Mouse (Mus musculus): ENCODE measurements around the gene Gm21985. TPM values are rescaled to one million over a fixed set of nuclear protein-coding genes. Genes with fewer than 3 reads are reported as not detected.
A peak's percentile ranks its signal among the peaks of the same experiment; 100 is the strongest.

Gm21985 gene
- polyA plus RNA-seq, 3 experiments from 2014 or later, result not detected

DNA sequence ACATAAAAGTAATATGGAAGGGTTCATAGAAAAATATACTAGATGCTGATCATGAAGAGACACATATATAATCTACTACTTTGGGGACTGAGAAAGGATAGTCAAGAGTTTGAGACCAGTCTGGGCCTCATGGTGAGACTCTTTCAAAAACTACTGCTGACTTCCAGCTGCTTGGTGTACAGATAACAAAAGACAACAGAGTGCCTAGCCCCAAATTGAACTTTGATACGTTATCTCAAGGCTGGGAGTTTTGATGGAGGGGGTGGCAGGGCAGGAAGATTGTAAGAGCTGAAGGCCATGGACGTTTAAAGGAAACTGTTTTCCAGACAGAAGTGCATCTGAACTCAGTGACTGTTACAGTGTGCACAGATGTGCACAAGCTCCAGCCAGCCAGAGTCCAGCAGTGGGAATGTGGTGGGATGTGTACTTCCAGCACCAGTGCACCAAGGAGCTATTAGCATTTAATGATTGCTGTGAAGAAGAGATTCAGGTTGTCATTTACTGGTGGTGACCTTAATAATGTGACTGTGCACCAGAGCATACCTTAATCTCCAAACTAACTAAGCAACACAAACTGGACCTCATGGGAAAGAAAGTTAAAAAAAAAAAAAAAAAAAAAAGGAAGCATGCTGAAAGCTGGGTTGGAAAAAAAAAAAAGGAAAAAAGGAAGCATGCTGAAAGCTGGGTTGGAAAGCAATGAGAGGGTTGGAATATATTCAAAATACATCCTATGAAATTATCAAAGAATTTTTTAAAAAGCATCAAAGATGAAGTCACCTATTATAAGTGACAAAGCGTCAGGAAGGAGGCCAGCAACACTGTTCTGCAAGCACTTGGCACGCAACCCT lies 66.2 kb downstream of the Gm21985 start:
- no peak for ATAC-seq

GRCm38 (mm10) chr2:112337211-112337610 lies 71.1 kb downstream of the Gm21985 start:
- no peak for ATAC-seq

GRCm38 (mm10) chr2:112339736-112340135 lies 73.6 kb downstream of the Gm21985 start:
- ATAC-seq, result peak; percentile 54

DNA sequence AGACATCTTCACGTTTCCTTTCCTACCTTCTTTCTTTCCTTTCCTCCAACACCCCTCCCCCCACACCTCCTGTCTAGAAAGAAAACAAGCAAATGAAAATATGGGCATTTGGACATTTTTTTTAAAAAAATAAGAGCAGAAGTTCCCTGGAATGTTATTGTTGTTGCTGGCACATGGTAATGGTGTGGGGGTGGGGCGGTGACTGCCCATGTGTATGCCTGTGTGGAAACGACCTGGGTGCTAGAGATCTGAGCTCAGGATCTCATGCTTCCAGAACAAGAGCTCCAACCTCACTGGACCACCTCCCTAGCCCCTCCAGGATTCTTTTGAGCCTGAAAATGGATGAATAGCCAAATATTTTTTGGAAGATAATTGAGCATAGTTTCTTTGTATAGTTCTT lies 75.0 kb downstream of the Gm21985 start:
- no peak for ATAC-seq

DNA sequence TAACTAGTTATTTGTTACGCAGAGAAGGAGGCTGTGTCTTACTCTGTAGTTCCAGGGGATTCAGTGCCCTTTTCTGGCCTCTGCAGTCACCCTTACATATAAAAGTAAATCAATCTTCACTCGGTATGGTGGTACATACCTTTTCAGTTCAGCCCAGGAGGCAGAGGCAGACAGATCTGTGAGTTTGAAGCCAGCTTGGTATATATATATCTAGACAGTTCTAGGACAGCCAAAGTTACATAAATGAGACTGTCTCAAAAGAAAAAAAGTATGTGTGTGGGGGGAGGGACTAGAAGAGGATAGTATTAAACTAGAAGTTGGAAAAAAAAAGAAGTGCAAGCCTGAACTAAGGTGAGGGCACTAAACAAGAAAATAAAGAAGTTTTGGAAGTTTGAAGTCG lies 82.1 kb downstream of the Gm21985 start:
- ATAC-seq, result no peak

DNA sequence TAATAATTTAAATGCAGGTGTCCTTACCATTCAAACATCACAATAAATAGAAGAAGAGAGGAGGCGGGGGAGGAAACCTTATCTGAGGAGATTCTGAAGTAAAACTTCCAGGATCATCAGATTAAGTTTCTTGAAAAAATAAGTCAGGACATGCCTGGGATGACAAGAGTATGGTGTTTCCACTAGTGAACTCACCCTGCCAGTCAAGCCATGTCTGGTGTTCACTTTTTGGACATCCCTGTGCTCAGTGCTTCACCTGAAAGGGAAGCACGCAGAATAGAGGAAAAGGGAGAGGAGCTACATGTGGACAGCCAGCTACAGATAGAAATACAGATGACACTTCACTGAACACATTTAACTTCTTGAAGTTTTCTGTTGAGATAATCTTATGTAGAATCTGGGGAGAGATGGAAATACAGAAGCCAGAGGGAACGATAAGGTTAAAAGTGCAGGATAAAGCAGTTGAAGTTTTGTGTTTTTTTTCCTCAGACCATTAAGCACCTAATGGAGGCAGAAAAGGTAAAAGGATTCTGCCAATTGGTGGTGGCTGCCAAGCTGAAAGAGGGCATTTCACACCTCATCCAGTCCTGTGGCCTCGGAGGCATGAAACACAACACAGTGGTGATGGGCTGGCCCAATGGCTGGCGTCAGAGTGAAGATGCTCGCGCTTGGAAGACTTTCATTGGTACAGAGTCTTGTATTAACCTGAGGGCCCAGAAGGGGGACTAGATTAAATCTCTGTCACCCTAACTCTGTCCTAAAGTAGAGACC lies 87.8 kb downstream of the Gm21985 start:
- ATAC-seq, result no peak

DNA sequence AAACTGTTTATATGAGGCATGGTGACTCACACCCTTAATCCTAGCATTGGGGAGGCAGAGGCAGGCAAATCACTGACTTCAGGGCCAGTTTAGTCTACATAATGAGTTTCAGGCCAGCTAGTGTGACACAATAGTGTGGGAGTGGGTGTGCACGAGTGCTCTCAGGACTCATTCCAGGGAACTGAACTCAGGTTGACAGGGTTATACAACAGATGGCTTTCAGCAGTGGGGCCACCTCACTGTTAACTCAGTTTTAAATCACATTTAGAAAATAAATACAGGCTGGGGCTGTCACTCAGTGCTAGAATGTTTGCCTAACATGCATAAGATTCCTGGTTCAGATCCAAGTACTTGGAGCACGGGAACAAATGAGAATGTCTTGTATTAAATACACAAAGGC lies 93.5 kb downstream of the Gm21985 start:
- no peak for ATAC-seq

DNA sequence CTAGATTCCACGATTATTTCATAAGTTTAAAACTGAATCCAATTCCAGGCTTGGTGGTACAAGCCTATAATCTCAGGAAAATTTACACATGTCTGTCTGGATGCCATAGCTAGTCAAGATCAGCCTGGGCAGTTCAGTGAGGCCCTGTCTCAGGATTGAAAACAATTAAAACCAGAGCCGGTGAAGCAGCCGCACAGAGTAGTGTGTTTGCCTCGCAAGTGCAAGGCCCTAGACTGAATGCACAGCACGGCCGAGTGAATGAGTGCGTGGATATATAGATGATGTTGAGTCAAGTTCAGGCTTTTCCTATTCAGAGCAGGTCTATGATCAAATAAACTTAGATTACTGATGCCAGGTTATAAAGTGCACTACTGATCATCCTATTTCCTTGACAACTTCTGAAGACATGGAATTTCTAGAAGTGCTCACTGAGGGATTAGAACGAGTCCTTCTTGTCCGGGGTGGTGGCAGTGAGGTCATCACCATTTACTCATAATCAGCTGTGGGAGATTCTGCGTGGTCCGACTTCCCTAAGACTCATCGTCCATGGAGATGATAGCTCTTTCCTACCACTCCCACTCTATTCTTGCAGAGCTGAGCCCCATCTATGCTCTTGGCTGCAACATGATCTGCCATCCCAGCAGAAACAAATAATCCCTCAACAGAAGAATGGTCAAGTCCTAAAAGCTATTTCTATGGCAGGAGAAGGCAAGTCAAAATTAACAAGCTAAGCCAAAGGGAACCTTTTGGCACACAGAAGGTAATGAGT lies 94.1 kb downstream of the Gm21985 start:
- ATAC-seq, result no peak

GRCm38 (mm10) chr2:112360781-112361169 lies 94.7 kb downstream of the Gm21985 start:
- ATAC-seq, result no peak

DNA sequence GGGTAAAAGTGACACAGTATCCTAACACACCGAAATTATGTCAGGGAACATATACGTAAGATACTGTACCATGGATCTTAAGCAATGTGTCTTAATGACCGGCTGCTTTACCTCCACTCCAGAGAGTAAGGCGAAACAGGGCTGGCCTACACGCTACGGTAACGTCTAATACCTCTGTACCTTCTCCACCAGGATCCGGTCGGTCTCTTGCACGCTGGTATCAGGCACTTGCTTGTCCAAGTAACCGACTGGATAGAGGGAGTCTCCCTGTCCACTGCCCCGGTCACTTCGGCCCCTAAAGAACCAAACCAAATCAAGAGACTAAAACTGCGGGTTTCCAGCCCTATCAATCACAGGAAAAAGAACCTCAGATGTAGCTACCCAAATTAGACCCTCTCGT lies 101.1 kb downstream of the Gm21985 start:
- peak; percentile 19 for ATAC-seq

DNA sequence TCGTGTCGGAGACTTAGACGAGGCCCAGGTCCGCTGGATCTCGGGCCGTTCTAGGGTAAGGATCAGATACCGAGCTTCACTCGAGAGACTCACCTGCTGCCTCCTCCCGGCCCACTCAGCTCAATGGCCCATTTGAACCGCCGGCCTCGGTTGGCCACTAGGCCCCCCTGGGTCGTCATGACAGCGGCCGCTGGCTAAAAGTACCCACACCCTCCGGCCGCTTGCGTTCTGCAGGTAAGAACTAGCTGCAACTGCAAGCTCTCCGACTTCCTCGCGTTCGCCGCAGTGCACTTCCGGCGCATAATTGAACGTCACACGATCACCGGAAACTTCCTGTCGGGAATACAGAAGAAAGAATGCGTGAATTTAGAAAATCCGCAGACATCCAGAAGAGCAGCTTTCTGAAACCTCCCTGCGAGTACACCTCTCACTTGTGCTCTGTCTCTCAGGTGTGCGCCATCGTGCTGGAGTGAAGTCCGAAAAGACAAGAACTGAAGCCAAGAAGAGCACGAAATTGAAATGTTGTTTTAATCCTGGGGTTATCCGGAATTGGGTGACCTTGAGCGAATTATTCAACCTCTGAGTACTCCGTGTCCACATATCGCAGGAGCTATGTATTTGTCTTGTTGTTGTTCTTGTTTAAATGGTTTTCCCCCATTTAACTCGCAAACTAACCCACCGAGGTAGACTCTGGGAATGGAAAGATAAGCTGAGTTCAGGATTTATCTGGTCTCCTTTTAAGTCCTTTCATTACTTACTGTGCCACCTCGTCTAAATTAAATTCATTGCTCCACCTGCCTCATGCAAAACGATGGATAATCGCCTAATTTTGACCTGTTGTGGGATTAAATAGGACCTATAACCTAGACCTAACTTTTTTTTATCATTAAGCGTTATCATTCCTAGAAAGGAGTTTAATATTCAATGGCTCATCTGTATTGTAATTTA lies 101.9 kb downstream of the Gm21985 start, which contains the start of gene Emc4:
TSS of gene Emc4 (minus strand) at position 302 of the 948 bp plus-strand sequence.
- peak; percentile 92 for ATAC-seq

- ATAC-seq, result no peak
These were observed 103.8 kb downstream of the Gm21985 start for GRCm38 (mm10) chr2:112369941-112370340.

- no peak for ATAC-seq
These were observed 107.0 kb downstream of the Gm21985 start for GRCm38 (mm10) chr2:112373141-112373540.

GRCm38 (mm10) chr2:112374610-112375009 lies 108.5 kb downstream of the Gm21985 start:
- ATAC-seq, result no peak

DNA sequence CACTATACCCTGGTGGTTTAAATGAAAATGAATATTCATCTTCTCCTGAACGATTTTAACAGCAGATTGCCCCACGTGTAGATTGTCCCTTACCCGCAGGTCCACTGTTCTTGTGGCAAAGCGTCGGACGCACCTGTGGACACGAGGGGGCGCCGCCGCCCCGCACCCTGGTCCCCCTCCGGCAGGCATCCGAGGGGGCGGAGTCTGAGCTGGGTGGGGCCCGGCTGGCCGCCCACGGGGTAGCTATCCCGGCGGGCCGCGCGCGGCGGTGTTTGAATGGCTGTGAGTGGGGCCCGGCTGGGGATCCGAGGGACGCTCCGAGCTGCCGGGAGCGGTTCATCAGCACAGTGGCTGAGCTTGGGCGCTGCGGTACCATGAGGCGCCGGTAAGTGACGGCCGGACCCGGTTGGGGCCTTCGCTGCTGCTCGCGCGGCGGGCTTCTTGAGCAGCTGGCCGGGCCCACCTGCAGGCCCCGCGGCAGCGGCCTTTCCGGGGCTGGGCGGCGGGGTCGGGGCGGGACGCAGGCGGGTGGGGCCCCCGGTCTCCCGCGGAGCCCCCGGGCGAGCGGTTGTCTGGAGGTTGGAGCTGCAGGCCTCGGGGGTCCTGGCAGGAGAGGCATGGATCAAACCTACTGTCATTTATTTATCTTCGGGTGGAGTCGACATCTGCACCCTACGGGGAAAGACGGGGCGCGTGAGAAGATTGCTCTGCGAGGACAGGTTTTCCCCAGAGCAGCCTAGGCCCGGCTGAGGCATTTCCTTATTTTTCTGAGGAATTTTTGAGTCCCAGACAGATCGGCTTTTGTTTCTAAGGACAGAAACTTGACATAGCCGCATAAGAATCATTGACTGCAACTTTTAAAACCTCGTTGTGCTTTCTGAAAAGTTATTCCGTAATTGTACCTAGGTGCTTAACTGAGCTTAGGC lies 113.1 kb downstream of the Gm21985 start, which contains the start of gene Katnbl1:
TSS of gene Katnbl1 (plus strand) at position 239 of the 926 bp plus-strand sequence.
- ATAC-seq, result peak; percentile 97

GRCm38 (mm10) chr2:112380131-112380530 lies 114.0 kb downstream of the Gm21985 start:
- ATAC-seq, result no peak

DNA sequence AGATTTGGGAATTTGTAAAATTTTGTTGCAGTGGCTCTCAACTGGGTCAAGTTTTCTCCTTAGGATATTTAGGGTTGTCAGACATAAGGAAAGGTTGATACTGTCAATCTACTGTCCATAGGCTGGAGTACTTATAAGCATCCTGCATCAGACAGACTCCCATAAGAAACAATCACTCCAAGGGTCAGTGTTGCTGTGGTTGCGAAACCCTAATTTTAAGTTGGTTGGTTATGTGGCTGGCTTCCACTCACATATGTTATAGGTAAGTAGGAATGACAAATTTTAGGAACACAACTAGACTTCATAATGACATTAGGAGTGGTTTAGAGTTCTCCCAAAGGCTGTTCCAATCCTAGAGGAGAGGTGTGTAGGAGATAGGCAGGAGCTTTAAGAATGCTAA lies 115.1 kb downstream of the Gm21985 start:
- no peak for ATAC-seq

DNA sequence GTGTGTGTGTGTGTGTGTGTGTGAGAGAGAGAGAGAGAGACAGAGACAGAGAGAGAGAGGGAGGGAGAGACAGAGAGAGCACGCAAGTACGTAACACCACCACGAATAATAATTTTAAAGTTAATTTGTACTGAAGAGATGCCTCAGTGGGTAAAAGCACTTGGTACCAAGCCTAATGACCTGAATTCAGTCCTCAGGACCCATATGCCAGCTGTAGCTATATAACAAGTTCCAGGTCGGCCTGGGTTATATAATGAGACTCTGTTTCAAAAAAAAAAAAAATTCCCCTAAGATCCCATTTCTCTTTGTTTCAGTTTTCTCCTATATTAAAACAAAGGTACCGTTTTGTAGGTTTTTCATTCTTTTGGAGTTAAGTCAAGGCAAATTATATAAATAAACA lies 124.7 kb downstream of the Gm21985 start:
- no peak for ATAC-seq

DNA sequence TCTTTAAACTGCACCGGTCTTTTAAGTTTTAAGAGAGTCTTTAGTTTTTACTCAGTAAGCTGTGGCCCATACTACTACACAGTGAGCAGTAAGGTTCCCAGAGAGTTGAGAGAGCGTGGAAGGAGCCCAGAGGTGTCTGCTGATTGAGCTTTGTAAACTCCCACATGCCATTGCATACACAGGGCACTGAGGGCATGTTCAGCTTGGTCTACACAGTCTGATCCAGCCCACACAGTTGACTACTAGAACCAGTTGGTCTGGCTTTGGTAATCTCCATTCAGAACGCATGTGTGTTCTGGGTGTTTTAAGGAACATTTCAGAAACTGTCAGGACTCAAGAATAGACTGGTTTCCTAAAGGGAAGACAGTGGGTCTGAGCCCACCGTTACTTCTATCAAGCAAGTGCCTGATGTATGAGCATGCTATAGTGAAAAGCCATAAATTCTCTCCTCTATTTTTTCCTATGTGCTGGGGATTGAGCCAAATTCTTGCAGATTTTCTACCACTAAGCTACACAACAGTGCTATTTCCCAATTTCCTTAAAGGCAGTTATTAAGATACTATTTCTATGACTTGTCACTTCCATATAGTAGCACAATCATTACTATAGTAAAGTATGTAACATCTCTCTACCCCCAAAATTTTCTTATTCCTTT lies 125.4 kb downstream of the Gm21985 start:
- ATAC-seq, result no peak

GRCm38 (mm10) chr2:112392689-112393088 lies 126.6 kb downstream of the Gm21985 start:
- no peak for ATAC-seq
